Mouse (Mus musculus): ENCODE data around the gene Gm12117.

- TF ChIP-seq CTCF (IDR thresholded peaks at IDR 0.05; ENCODE audit: insufficient read depth, low read depth, low read length), result no peak
- no peak for TF ChIP-seq POLR2A (IDR thresholded peaks at IDR 0.05; ENCODE audit: insufficient read depth, low read depth, low read length)
Observed at GRCm38 (mm10) chr11:33300859-33301258, 24.3 kb upstream of the Gm12117 start.

All from olfactory bulb, adult 2 months (tissue).